Mouse (Mus musculus): ENCODE results near the gene Efcab2. TPM values are rescaled to one million over a fixed set of nuclear protein-coding genes. Genes with fewer than 3 reads are reported as not detected.

Efcab2 gene
- total RNA-seq, 2 experiments from 2014 or later, result 9.9 to 11.9 TPM

DNA sequence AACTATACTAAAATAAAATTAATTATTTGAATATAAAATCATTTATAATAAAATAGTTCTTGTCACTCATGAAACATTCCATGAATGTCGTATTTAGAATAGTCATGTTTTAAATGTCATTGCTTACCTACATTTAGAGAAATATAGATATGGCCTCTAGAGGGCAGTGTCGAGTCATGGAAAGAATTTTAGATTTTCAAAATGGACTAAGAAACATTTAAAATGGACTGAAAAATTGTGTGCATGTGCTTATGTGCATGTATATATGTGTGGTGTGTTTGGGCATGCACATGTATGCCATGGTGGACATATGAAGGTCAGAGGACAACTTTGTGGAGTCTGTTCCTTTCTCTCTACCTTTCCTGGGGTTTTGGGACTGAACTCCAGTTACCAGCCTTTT is 62.4 kb downstream of the Efcab2 start:
- DNase-seq (ENCODE audit: low spot score in 2 of 2), result peak in 1 of 2 experiments; percentile 70

DNA sequence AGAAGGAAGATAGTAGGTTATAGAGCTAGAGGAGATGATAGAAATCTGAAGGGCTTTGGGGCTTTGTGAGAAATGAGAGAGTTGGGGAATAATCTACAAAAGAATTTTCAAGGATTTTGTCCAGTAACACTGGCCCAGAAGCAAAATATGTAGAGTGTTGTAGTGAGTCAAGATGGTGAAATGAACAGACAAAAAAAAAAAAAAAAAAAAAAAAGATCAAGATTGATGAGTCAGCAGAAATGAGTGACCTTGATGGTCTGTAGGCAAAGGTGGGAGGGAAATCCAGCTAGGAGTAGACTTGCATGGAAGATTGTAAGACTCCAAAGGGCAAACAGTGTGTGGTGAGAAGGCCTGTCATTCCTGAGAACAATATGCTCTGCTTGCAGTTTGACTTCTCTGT is 78.0 kb downstream of the Efcab2 start:
- DNase-seq (ENCODE audit: low spot score in 2 of 2), result no peak

DNA sequence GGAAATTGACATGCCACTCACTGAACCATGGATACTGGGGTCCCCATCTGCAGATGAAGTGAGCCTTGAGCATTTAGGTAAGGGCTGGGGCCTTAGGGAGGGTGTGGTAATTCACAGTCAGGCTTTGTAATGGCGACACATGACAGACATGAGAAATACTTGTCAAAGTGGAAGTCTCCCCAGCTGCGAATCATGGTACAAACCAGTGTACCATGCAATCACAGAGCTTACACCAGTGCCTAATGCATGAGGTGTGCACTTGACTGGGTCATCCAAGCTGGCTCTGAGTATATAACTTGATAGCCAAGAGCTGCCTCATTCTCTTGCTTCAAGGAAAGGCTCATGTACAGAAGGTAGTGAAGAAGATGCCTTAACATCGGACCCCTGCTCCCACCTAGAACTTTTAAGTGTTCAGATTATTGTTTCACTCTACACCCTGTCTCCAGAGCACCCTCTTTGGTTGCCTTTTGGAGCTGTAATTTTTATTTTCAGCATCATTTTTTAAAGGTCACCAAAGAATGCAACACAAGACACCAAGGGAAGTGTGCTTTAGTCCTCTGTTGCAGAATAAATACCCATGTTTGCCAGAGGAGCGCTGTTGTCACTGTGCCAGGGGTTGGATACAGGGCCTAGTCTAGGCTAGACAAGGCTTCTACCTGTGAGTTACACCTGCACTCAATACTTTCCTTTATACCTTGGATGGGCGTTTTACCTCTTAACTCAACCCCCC is 79.4 kb downstream of the Efcab2 start:
- DNase-seq (ENCODE audit: low spot score in 2 of 2), result no peak

DNA sequence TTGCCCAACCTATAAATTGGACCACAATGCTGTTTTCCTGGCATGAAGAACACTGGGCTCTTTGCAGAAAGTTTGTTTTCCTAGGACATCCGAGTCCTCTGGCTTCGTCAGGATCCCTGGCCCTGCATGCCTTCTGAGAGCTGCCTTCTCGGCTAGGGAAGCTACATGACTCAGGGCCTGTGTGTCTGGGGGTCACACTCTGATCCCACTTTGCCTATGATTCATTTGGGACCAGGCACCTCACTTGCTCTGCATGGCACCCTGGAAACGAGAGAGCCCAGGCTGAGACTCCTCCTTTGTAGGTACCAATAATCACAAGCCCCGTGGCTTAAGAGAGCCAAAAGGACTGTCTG is 80.0 kb downstream of the Efcab2 start:
- no peak for DNase-seq (ENCODE audit: low spot score in 2 of 2)

DNA sequence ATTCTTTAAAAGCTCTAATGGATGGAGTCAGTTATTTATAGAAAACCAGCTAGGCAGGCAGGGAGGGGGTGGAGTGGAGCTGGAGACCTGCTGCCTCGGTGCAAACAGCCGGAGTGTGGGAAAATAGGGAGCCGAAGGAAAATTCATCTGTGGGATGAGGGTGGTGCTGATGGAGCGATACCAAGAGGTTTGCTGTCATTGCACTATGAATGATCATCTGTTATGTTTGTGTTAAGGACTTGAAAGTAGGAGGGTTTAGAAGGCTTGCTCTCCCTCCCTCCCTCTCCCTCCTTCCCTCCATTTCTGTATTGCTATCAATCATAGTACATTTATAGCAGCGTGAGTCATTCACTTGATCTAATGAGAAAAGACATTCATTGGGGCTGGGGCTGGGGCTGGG is 80.9 kb downstream of the Efcab2 start:
- peak; percentile 36 to 67 for DNase-seq (ENCODE audit: low spot score in 2 of 2)

DNA sequence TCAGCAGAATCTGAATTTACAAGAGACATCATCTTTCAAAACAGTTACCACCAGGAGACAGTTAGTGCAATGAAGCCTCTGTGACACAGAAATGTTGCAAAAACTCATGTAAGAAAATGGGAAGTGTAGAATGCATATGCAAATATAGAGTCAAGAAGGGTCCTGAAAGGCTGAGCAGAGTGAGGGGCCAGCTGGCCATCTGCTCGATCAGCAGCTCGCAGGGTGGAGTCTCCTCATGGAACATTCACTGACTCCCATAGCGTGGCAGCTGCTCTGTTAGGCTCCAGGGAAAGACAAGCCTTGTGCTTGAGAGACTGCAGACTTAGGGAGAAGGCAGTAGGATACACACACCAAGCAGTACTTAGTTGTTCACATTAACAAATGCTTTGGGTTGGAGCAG is 83.2 kb downstream of the Efcab2 start:
- DNase-seq (ENCODE audit: low spot score in 2 of 2), result peak in 1 of 2 experiments; percentile 16

DNA sequence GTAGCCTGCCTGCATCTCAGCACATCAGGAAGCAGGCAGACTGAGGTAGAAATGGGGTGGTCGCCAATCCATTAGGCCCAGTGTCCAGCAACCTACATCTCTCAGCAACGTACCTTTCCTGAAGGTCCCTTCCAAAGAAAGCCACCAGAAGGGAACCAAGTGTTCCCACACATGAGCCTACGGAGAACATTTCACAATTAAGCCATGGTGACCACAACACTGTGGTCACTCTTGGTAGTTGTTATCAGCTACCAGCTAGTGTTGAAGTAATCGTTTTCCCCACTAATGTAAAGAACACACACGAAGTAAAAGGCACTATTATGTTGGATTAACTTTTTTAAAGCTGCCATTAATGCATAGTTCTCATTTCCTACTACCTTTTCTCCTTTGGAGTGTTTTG is 85.8 kb downstream of the Efcab2 start:
- DNase-seq (ENCODE audit: low spot score in 2 of 2), result no peak

DNA sequence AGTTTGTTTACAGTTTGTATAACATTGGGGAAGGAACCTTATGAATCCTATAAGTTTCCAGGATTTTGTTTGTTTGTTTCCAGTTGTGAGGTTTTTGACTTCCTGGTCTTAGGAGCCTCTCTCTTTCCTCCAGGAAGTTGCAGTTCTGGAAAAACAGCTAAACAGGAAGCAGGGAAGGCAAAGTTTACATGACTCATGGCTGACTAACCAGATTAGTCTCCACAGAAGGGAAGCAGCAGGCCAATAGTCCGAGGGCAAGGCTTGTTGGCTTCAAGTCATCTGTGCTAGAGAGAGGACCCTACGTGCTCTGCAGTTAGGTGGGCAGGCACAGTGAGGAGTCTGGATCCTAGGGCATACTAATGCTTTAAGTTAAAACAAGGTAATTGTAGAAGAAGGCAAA is 86.6 kb downstream of the Efcab2 start:
- DNase-seq (ENCODE audit: low spot score in 2 of 2), result no peak

DNA sequence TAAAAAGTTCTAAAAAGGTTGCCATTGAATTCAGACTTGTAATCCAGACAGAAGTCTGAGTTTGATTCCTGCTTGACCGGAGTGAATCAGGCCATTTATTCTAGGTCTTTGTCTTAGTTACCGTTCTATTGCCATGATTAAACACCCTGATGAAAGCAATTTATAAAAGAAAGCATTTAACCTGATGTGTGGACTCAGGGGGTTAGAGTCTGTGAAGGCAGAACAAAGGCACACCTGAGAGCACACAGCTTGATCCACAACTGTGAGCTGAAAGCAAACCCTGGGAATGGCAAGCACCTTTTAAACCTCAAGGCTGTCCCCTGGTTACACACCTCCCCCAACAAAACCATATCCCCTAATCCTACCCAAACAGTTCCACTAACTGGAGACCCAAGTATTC is 90.3 kb downstream of the Efcab2 start:
- DNase-seq (ENCODE audit: low spot score in 2 of 2), result no peak

DNA sequence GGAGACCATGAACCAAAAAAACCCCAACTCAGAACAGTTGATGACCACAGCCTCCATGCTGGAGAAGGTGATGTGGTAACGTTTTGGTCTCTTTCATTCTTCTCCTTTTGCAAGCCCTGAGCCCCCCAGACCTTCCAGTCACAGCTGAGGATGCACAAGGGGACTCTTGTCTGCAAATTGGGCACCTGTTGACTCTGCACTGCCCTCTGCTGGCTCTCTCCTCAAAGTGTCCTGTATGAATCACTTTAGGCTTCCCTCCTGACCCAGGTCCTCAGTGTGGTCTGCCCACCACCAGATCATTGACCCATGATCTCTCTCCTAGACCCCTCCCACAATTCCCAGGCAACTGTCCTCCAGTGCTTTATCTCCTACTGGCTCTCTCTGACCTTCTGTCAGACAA is 91.0 kb downstream of the Efcab2 start:
- no peak for DNase-seq (ENCODE audit: low spot score in 2 of 2)

DNA sequence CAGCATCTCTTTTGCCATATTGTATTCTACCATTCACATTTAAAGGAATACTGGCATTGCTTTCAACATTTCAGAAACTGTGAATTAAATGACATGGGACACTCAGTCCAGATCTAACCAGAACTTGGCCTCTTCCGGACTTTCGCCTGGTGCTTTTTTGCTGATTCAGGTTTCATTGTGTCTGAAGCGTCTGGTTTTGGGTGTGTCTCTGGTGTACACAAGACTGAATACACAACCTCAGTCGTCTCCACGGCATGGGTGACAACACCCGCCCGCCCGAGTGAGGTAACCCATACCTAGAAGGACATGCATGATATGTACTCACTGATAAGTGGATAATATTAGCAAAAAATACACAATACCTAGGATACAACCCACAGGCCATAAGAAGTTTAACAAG is 101.1 kb downstream of the Efcab2 start:
- DNase-seq (ENCODE audit: low spot score in 2 of 2), result no peak

DNA sequence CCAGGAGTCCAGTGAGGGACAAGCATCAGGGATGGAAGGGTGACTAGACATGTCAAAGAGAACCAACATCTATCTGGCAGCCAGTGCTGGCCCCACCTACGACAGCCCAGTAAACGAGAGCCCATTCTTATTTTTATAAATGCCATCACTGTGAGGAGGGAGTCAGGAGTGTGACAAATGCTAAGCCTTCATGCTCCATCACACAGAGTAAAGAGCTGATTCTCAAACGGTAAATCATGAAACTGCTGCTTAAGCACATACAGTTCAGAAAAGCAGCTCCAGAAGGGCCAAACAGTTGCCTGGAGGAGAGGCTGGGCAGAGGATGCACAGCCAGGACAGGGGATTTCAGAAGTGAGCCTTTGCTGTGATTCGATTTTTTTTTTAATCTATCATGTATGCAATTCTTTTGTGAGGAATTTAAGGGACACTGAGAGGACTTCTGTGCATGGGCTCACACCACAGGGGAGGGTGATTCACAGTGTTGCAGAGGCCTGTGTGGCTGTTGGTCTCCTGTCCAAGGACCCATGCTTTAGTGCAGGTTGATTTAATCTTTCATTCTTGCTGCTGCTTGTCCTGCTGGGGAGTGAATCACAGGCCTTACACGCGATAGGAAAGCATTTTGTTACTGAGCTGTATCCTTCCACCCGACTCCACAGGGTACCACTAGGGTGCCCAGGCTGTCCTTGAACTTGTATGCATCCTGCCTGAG is 106.6 kb downstream of the Efcab2 start:
- DNase-seq (ENCODE audit: low spot score in 2 of 2), result no peak

DNA sequence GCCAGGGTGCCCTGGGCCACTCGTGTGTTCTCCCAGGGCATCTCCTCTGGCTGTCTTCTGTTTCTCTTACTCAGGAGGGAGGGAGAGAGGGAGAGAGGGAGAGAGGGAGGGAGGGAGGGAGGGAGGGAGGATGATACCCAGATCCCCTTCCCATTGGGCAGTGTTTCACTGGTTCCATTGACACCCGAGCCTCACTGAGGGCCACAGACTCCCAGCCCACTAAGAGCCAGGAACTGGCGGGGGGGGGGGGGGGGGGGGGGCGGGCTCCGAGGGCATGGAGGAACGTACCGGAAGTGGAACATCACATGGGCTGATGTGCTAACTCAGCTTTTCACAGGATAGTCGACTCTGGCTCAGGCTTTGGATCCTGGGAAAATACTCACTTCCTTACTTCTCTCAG is 108.1 kb downstream of the Efcab2 start:
- no peak for DNase-seq (ENCODE audit: low spot score in 2 of 2)

DNA sequence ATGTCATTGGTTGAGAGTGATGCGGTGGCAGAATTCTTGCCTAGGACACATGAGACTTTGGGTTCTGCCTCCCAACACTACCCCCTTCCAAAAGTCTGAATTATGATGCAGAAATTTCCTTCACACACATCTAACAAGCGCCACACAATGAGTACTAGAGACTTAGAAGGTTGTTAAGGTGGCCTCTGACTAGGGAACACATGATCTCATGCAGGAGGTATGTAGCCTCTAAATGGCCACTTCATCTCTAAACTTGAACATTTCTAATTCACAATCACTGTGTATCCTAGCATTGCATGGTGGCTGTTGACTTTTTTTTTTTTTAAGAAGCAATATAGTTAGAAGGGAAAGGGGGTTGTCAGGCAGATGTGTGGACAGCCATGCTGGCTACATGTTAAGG is 110.0 kb downstream of the Efcab2 start:
- DNase-seq (ENCODE audit: low spot score in 2 of 2), result no peak

DNA sequence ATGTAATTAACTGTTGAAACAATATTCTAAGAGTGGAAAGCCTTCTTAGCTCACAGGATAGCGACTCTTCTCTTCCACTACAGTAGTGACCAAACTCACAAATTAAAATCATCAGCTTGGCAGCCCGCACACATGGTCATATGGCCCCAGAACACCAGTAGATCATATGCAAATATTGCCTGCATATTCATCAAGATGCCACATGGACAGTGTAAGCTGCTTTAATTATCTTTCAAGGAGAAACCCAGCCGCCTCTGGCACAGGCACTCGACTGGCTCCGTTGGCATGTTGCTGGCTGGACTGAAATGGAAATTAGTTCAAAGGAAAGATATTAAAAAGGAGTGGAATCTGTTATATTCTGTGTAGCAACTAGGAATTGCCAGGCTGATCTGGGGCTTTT is 116.5 kb downstream of the Efcab2 start:
- DNase-seq (ENCODE audit: low spot score in 2 of 2), result no peak

DNA sequence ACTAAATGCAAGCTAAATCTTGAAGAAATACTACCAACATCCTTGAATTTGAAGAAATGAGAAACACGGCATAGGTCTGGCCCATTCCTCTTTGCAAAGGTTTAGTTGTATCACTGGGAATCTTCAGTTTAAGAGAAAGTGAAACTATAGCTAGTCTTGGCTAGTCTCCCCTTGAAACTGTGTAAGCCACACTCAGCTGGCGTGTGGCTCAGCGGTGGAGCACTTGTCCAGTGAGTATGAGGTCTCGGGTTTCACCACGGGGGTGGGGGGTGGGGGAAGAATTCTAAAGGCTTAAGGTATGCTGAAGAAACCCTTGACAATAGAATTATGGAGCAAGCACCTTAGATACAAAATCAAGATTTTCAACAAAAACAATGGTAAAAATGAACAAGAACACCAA is 117.3 kb downstream of the Efcab2 start:
- no peak for DNase-seq (ENCODE audit: low spot score in 2 of 2)

DNA sequence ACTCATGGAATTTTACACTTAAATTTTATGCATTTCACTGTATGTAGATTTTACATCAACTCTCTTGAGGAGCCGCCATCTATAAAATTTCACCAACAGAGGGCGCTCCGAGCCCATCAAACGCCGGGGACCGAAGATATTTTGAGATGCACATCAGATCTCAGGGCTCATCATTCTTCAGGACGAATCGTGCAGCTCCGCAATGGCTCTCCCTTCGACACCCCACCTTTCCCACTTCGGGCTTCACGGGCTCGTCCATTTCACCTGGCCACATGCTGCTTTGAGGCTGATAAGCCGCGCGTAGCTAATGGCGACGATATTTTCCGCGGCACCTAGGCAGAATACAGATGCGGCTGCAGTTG is 121.3 kb downstream of the Efcab2 start:
- peak; percentile 80 to 82 for DNase-seq (ENCODE audit: low spot score in 2 of 2)

DNA sequence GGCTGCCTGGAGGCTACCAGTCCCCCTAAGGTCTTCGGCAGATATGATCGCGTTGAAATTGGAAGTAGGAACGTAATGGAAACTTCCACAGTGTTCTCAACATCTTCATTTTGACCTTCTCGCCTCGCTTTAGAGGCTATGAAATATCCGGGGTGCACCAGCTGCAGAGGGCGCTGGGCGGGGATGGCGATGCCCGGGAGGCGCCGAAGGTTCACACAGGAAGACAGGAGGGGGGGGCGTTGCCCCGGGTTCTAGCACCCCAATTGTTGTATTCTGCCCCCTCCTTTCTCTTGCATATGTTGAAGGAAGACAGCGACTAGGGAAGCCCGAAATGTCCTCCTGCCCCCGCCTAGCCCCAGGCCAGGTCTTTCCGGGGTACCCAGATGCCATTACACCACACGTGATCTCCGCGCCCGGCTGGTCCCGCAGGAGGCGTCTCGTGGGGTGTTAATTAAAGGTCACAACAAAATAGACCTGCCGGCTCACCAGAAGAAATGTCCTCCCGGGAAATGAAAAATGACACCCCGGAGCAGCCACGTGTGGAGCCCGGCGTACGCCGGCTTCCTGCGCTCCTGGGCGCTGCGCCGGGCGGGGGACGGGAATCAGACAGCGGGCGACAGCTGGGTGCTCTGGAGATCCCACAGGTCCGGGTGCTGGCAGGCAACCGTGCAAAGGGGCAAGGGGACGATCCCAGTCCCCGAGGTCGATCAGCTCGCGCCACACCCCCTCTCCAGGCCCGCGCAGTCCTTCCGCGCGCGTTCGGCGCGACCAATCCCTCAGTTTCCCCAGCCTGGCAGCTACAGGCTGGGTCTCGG is 121.9 kb downstream of the Efcab2 start:
- peak; percentile 39 to 52 for DNase-seq (ENCODE audit: low spot score in 2 of 2)

DNA sequence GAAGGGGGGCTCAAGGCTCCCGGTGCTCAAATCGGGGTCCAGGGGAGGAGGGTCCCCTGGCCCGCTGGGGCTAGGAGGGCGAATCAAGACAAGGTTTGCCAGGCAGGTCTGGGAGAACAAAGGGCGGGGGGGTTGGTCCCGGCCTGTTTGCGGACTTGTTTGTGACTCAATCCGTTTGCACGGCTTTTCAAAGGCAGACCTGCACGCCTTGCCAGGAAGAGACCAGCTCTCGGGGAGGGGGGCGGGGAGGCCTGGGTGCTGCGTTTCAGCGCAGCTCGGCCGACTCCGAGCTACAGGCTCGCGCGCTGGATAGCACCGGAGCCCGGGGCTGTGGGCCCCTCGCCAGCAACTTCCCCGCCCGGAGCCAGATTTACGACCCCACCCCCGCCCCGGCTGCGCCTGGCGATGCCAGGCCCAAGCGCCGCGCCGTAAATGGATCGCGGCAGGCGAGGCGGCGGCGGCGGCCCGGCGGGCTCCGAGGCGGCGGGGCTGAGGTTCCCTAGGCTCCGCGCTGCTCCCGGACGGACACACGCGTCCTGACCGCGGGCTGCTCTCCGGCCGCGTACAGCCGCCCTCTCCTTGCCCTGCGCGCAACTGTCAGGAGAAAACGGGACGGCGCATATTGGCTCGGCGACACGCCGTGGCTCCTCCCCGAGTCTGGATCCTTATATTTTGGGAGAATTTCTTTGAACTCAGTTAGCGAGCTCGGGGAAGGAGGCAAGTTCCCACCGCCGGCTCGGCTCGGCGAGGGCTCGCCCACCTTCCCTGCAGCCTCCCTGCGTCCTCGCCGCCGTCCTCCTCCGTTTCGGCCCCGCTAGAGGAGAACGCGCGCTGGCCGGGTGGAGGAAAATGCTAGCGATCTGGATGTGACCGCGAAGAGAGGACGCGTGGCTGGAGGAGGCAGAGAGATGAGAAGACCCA is 122.8 kb downstream of the Efcab2 start, which contains the start of gene Kif26b:
Gene Kif26b (plus strand): TSS at position 695 of the 921 bp plus-strand sequence.
- DNase-seq (ENCODE audit: low spot score in 2 of 2), result peak; percentile 55 to 74

DNA sequence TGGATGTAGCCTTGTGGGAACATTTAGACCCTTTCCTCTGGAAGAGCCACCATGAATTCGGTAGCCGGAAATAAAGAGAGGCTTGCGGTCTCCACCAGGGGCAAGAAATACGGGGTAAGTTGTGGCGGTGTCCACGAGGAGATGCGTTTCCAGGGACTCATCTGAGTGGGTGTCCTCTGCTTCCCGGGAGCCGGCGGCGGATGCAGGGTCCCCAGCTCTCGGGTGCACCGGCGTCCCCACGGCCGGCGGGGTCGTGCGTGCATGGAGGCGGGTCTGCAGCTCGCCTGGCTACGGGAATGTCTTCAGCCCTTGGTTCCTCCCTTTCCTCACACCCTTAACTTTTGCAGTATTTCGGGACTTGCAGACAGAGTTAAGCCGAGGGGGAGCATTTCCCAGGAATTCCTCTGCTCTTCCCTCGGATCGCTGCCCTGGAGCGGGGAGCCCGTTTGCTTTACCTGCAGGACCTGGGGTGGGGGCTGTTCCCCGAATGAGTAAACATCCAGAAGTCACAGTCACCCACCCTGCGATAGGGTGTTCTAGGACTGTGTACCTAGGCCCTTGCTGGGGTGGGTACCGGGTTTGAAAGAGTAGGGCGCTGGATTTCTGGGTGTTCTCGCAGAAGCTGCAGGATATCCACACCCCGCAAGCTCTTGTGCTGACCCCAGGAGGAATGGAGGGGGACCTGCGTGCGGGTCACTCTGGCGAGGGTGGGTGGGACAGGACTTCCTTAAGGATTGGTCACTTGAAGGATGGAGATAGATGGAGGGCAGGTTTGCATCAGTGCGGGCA is 123.8 kb downstream of the Efcab2 start:
- DNase-seq (ENCODE audit: low spot score in 2 of 2), result peak; percentile 19 to 54

Measured in layer of hippocampus, postnatal 14 days (tissue).